Mouse (Mus musculus) myocyte (in vitro differentiated cells): ENCODE results near the gene Rptor. TPM values are rescaled to one million over a fixed set of nuclear protein-coding genes. Genes with fewer than 3 reads are reported as not detected.

ENCODE experiments used
- H3K27me3 ChIP-seq: one replicate; pipeline ENCODE4 v1.6.1; 2011; ENCODE audit not compliant: control insufficient read depth, insufficient read depth, insufficient read length
- H3K36me3 ChIP-seq: one replicate; pipeline ENCODE4 v1.6.1; 2011; ENCODE audit not compliant: control insufficient read depth, insufficient read depth
- H3K4me2 ChIP-seq: one replicate; pipeline ENCODE4 v1.6.1; 2011; ENCODE audit warnings: low read depth, control low read depth
- H3K4me3 ChIP-seq: one replicate; pipeline ENCODE4 v1.5.1; 2011; ENCODE audit warnings: mild to moderate bottlenecking, control low read depth, moderate library complexity
- H3K79me2 ChIP-seq: one replicate; pipeline ENCODE4 v1.6.1; 2011; ENCODE audit not compliant: control insufficient read depth, insufficient read depth
- H3ac ChIP-seq: one replicate; pipeline ENCODE4 v1.6.1; 2011; ENCODE audit not compliant: control insufficient read depth, insufficient read length
- CEBPB ChIP-seq: IDR thresholded peaks from 2 replicates; pipeline ENCODE4 v1.6.1; 2011; ENCODE audit warnings: mild to moderate bottlenecking, moderate library complexity; ENCODE audit not compliant: poor library complexity, insufficient read depth, severe bottlenecking
- E2F4 ChIP-seq: IDR thresholded peaks from one replicate; pipeline ENCODE4 v1.6.1; 2011; ENCODE audit warnings: mild to moderate bottlenecking, control low read depth, moderate library complexity; ENCODE audit not compliant: insufficient read depth
- MAX ChIP-seq: IDR thresholded peaks from one replicate; pipeline ENCODE4 v1.6.1; 2011; ENCODE audit warnings: low read depth, mild to moderate bottlenecking, control low read depth
- MYOD1 ChIP-seq, 3 experiments: IDR thresholded peaks; one replicate each; pipeline ENCODE4 v1.6.1; 2011; ENCODE audit warnings: control low read depth in 2 of 3, low read depth in 2 of 3, mild to moderate bottlenecking in 2 of 3, moderate library complexity in 1 of 3; ENCODE audit not compliant: insufficient read length in 2 of 3, control insufficient read depth in 1 of 3
- MYOG ChIP-seq, 3 experiments: IDR thresholded peaks; one replicate each; pipeline ENCODE4 v1.6.1; 2011; ENCODE audit warnings: control low read depth in 2 of 3, low read depth in 2 of 3, mild to moderate bottlenecking in 2 of 3; ENCODE audit not compliant: insufficient read length in 2 of 3, control insufficient read depth in 1 of 3, insufficient read depth in 1 of 3
- POLR2A ChIP-seq: IDR thresholded peaks from one replicate; pipeline ENCODE4 v1.6.1; 2011; ENCODE audit warnings: low read depth, mild to moderate bottlenecking, control low read depth, moderate library complexity; ENCODE audit not compliant: insufficient read length
- POLR2AphosphoS2 ChIP-seq: IDR thresholded peaks from one replicate; pipeline ENCODE4 v1.6.1; 2011; ENCODE audit warnings: low read depth, control low read depth; ENCODE audit not compliant: insufficient read length
- REST ChIP-seq: IDR thresholded peaks from one replicate; pipeline ENCODE4 v1.6.1; 2011; ENCODE audit warnings: mild to moderate bottlenecking, control low read depth, moderate library complexity; ENCODE audit not compliant: insufficient read depth, insufficient read length
- SRF ChIP-seq: IDR thresholded peaks from one replicate; pipeline ENCODE4 v1.6.1; 2011; ENCODE audit warnings: low read depth; ENCODE audit not compliant: control insufficient read depth, insufficient read length
- TCF12 ChIP-seq: IDR thresholded peaks from one replicate; pipeline ENCODE4 v1.6.1; 2011; ENCODE audit warnings: mild to moderate bottlenecking, control low read depth; ENCODE audit not compliant: poor library complexity, insufficient read depth, severe bottlenecking
- TCF3 ChIP-seq: IDR thresholded peaks from one replicate; pipeline ENCODE4 v1.6.1; 2011; ENCODE audit warnings: low read depth, control low read depth; ENCODE audit not compliant: insufficient read length
- USF1 ChIP-seq: IDR thresholded peaks from one replicate; pipeline ENCODE4 v1.6.1; 2011; ENCODE audit warnings: low read depth, mild to moderate bottlenecking, control low read depth, moderate library complexity
- polyA plus RNA-seq: library from polyadenylated mRNA; unstranded; fragments of >200 nt; fragmentation: generic; extraction: Trizol; gene quantifications from one replicate; pipeline ENCODE4 v1.2.1, GENCODE M21; 2012; ENCODE audit warnings: missing spikeins

Rptor gene
- polyA plus RNA-seq, 1 experiment, result 59.5 TPM

DNA sequence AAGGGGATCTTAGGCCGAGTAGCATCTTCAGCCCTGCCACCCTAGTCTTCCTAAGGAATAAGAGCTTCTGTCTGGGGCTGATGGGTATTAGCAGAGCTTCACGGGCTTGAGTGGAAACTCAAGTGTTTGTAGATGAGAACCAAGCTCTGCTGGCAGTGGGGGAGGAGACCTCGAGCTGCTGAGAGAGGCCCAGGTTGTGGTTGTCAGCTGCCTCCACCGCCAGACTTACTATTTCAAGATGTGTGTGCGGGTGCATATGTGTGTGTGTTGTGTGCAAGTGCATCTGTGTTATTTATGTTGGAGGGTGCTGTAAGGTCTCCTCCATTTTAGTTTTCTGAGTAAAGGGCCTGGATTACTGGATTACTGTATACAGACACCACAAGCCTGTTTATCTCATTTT lies 15.6 kb upstream of the Rptor start:
- H3K4me3 ChIP-seq, result no peak overlapping the region
- H3K4me2 ChIP-seq, result no peak overlapping the region
- no peaks in the 10 kb centered on the region for H3K79me2 ChIP-seq
- no peaks in the 10 kb centered on the region for H3K36me3 ChIP-seq
- H3K27me3 ChIP-seq, result no peaks in the 10 kb centered on the region
- H3ac ChIP-seq, result no peak overlapping the region
- no peak for TF ChIP-seq E2F4
- no peak for TF ChIP-seq CEBPB
- TF ChIP-seq TCF12, result no peak

DNA sequence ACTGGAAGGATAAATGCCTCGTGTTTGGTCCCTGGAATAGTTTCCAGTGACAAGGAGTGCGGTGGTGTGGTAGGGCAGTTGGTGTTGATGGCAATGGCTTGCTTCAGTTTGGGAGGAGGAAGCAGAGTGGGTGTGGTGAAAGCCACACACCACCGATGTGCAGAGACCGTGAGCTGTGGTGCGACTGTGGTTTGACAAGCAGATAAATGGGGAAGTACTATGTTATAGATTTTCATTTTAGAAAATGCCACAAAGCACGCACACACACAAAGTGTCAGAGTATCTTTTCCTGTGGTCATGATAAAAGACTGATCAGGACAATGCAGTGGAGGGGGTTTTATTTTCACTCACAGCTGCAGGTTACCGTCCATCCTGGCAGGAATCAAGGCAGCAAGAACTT lies 13.5 kb upstream of the Rptor start:
- Histone ChIP-seq H3K79me2 (no peaks in the 10 kb centered on the region), H3ac (no peak overlapping the region), H3K4me2 (no peak overlapping the region), H3K27me3 (no peaks in the 10 kb centered on the region), H3K36me3 (no peaks in the 10 kb centered on the region), H3K4me3 (no peak overlapping the region)
- TF ChIP-seq MYOG (IDR thresholded peaks at IDR 0.05; ENCODE audit: control insufficient read depth in 1 of 3, insufficient read depth in 1 of 3, insufficient read length in 2 of 3, low read depth in 2 of 3) (peak in 1 of 3 experiments; percentile 40), MAX (no peak)

DNA sequence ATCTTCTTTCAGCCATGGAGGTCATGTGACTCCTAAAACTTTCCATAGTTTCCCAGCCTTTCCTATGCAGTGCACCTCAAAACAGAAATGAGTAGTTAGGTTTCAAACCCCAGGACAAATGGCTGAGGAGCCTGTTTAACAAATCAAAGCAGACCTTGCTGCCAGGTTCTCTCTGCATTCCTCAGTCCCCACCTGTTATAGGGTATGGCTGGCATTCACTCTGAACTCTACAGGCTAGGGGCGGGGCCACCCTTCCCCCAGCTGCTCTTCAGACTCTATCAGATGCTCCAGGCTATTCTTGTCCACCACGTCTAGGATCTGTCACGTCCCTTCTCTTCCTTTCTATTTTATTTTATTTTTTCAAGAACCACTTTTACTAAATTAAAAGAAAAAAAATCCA lies 8.7 kb upstream of the Rptor start:
- TF ChIP-seq MYOD1 (IDR thresholded peaks at IDR 0.05; ENCODE audit: control insufficient read depth in 1 of 3, insufficient read length in 2 of 3, low read depth in 2 of 3), result peak in 2 of 3 experiments; percentile 53 to 80
- TF ChIP-seq MAX, result no peak
- peak in 2 of 3 experiments; percentile 17 to 79 for TF ChIP-seq MYOG (IDR thresholded peaks at IDR 0.05; ENCODE audit: control insufficient read depth in 1 of 3, insufficient read depth in 1 of 3, insufficient read length in 2 of 3, low read depth in 2 of 3)
- TF ChIP-seq REST, result no peak
- TF ChIP-seq SRF, result no peak
- TF ChIP-seq USF1, result no peak
- TF ChIP-seq POLR2AphosphoS2, result no peak
- TF ChIP-seq TCF3, result no peak
- no peak for TF ChIP-seq E2F4
- no peak for TF ChIP-seq CEBPB
- no peak for TF ChIP-seq POLR2A
- TF ChIP-seq TCF12, result peak; percentile 28
- Histone ChIP-seq H3K36me3 (no peaks in the 10 kb centered on the region), H3ac (no peak overlapping the region), H3K4me3 (no peak overlapping the region), H3K79me2 (no peaks in the 10 kb centered on the region), H3K4me2 (peak overlapping the region; percentile 22), H3K27me3 (no peaks in the 10 kb centered on the region)

DNA sequence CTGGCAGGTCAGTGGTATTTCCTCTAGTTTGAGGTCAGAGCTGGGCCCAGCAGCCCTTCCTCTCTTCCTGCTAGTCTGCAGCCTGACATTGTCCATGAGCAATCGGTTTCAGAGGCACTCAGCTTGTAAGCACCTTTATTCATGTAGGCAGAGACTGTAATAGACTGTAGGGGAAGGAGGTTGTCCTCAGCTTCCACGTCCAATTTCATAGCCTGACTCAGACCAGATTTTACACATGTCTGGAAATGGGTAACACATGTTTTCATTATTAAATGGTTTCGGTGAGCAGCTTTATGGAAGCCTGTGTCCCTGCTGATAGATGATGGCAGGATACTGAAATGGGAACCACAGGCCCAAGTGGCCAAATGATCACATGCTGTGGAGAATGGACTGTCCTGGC lies 3.8 kb upstream of the Rptor start:
- H3ac ChIP-seq, result no peak overlapping the region
- H3K4me2 ChIP-seq, result no peak overlapping the region
- no peak for TF ChIP-seq TCF12
- no peak for TF ChIP-seq E2F4
- TF ChIP-seq REST, result no peak
- TF ChIP-seq MYOG (IDR thresholded peaks at IDR 0.05; ENCODE audit: control insufficient read depth in 1 of 3, insufficient read depth in 1 of 3, insufficient read length in 2 of 3, low read depth in 2 of 3), result no peak
- TF ChIP-seq MAX, result no peak
- TF ChIP-seq TCF3, result no peak
- no peak for TF ChIP-seq CEBPB
- H3K4me3 ChIP-seq, result no peak overlapping the region
- peaks cover 7% of the 10 kb centered on the region for H3K79me2 ChIP-seq
- H3K27me3 ChIP-seq, result no peaks in the 10 kb centered on the region
- no peaks in the 10 kb centered on the region for H3K36me3 ChIP-seq

DNA sequence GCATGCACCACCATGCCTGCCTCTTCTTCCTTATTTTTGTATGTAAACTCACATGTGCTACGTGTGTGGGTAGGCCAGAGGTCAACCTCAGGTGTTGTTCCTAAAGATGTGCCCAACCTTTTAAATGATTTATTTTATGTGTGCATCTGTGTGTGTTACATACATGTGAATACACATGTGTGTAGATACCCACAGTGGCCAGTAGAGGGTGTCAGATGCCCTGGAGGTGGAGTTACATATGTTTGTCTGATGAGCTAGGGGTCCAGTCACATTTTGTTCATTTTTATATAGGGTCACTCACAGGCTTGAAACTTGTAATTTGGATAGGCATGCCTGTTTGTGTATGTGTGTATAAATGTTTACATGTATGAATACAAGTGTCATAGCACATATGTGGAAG lies 2.4 kb upstream of the Rptor start:
- Histone ChIP-seq H3K4me2 (no peak overlapping the region), H3ac (no peak overlapping the region), H3K4me3 (no peak overlapping the region), H3K36me3 (no peaks in the 10 kb centered on the region), H3K27me3 (no peaks in the 10 kb centered on the region), H3K79me2 (peaks cover 22% of the 10 kb centered on the region)
- TF ChIP-seq CEBPB, result no peak
- no peak for TF ChIP-seq TCF12
- TF ChIP-seq MAX, result no peak
- TF ChIP-seq MYOG (IDR thresholded peaks at IDR 0.05; ENCODE audit: control insufficient read depth in 1 of 3, insufficient read depth in 1 of 3, insufficient read length in 2 of 3, low read depth in 2 of 3), result no peak
- TF ChIP-seq POLR2A, result no peak
- no peak for TF ChIP-seq E2F4
- no peak for TF ChIP-seq SRF
- TF ChIP-seq MYOD1 (IDR thresholded peaks at IDR 0.05; ENCODE audit: control insufficient read depth in 1 of 3, insufficient read length in 2 of 3, low read depth in 2 of 3), result no peak
- no peak for TF ChIP-seq USF1
- no peak for TF ChIP-seq POLR2AphosphoS2
